Mouse (Mus musculus) heart, adult 11 months (tissue): Measurements from ENCODE around the gene Wdr44.
"Not testable (repeated sequence)": the region's sequence is repeated elsewhere in the genome, so short reads cannot be mapped to it uniquely, and the experiment has no call there.

Experiments used
- DNase-seq: peaks from one replicate; pipeline ENCODE4 v3.0.0; 2022

The Wdr44 gene

GRCm38 (mm10) chrX:23692722-23693442, at the start of gene Wdr44:
Gene Wdr44, plus strand, starts transcription at chrX:23693051.
- peak; percentile 100 for DNase-seq

GRCm38 (mm10) chrX:23648371-23648770, 44.5 kb upstream of the Wdr44 start:
- no peak for DNase-seq

- DNase-seq, result no peak
These were observed 30.6 kb upstream of the Wdr44 start for GRCm38 (mm10) chrX:23662216-23662615.

- DNase-seq, result no peak
These were observed 19.7 kb upstream of the Wdr44 start for GRCm38 (mm10) chrX:23673193-23673592.

GRCm38 (mm10) chrX:23675450-23675849, 17.4 kb upstream of the Wdr44 start:
- no peak for DNase-seq

GRCm38 (mm10) chrX:23676583-23676982, 16.3 kb upstream of the Wdr44 start:
- DNase-seq, result no peak

GRCm38 (mm10) chrX:23677511-23677910, 15.3 kb upstream of the Wdr44 start:
- peak; percentile 87 for DNase-seq

GRCm38 (mm10) chrX:23692336-23692721, 522 bp upstream of the Wdr44 start:
- DNase-seq, result no peak

- DNase-seq, result peak; percentile 81
These were observed 871 bp downstream of the Wdr44 start for GRCm38 (mm10) chrX:23693443-23694400.

GRCm38 (mm10) chrX:23694588-23694987, 1.7 kb downstream of the Wdr44 start:
- no peak for DNase-seq

- no peak for DNase-seq
These were observed 2.3 kb downstream of the Wdr44 start for GRCm38 (mm10) chrX:23695109-23695508.

GRCm38 (mm10) chrX:23697346-23697745, 4.5 kb downstream of the Wdr44 start:
- DNase-seq, result no peak

GRCm38 (mm10) chrX:23699023-23699422, 6.2 kb downstream of the Wdr44 start:
- no peak for DNase-seq

- no peak for DNase-seq
These were observed 24.4 kb downstream of the Wdr44 start for GRCm38 (mm10) chrX:23717247-23717646.

- no peak for DNase-seq
These were observed 34.6 kb downstream of the Wdr44 start for GRCm38 (mm10) chrX:23727463-23727862.

- no peak for DNase-seq
These were observed 61.8 kb downstream of the Wdr44 start for GRCm38 (mm10) chrX:23754671-23755070.

GRCm38 (mm10) chrX:23767849-23768248, 75.0 kb downstream of the Wdr44 start:
- no peak for DNase-seq

- no peak for DNase-seq
These were observed 114.3 kb downstream of the Wdr44 start for GRCm38 (mm10) chrX:23807125-23807524.

- no peak for DNase-seq
These were observed 117.5 kb downstream of the Wdr44 start for GRCm38 (mm10) chrX:23810365-23810764.

GRCm38 (mm10) chrX:23813287-23813686, 120.4 kb downstream of the Wdr44 start:
- DNase-seq, result not testable (repeated sequence)

GRCm38 (mm10) chrX:23822885-23823284, 130.0 kb downstream of the Wdr44 start:
- not testable (repeated sequence) for DNase-seq

- DNase-seq, result peak; percentile 93
These were observed 130.7 kb downstream of the Wdr44 start for GRCm38 (mm10) chrX:23823398-23824023.

- not testable (repeated sequence) for DNase-seq
These were observed 140.9 kb downstream of the Wdr44 start for GRCm38 (mm10) chrX:23833784-23834183.
